Mouse (Mus musculus) liver, embryonic 12.5 days (tissue): Measurements from ENCODE around the gene Atp7b. TPM values are rescaled to one million over a fixed set of nuclear protein-coding genes. Genes with fewer than 3 reads are reported as not detected.
A peak's percentile ranks its signal among the peaks of the same experiment; 100 is the strongest.

Experiments
- ATAC-seq: fragments of 200-750 bp; cut with Nextera tagmentation; 2 replicates; pipeline ENCODE4 v1.8.0; 2017; ENCODE audit warnings: moderate number of reproducible peaks, mild to moderate bottlenecking, moderate library complexity
- H3K27ac ChIP-seq: fragments of 300-500 bp; sonication (generic); 2 replicates; pipeline ENCODE4 v1.5.1; 2016; ENCODE audit warnings: mild to moderate bottlenecking
- H3K27me3 ChIP-seq: fragments of 300-500 bp; sonication (generic); replicated peaks from 2 replicates; pipeline ENCODE4 v1.6.1; 2016; ENCODE audit warnings: mild to moderate bottlenecking, moderate library complexity
- H3K36me3 ChIP-seq: fragments of 300-500 bp; sonication (generic); 2 replicates; pipeline ENCODE4 v1.6.1; 2016; ENCODE audit warnings: mild to moderate bottlenecking, moderate library complexity
- H3K4me1 ChIP-seq: fragments of 300-500 bp; sonication (generic); 2 replicates; pipeline ENCODE4 v1.6.1; 2016
- H3K4me2 ChIP-seq: fragments of 300-500 bp; sonication (generic); 2 replicates; pipeline ENCODE4 v1.6.1; 2016; ENCODE audit warnings: mild to moderate bottlenecking, moderate library complexity
- H3K4me3 ChIP-seq: fragments of 300-500 bp; sonication (generic); 2 replicates; pipeline ENCODE4 v1.5.1; 2016; ENCODE audit warnings: mild to moderate bottlenecking, moderate library complexity
- H3K9ac ChIP-seq: fragments of 300-500 bp; sonication (generic); 2 replicates; pipeline ENCODE4 v1.6.1; 2016; ENCODE audit warnings: mild to moderate bottlenecking, moderate library complexity
- H3K9me3 ChIP-seq: fragments of 300-500 bp; sonication (generic); replicated peaks from 2 replicates; pipeline ENCODE4 v1.6.1; 2016; ENCODE audit warnings: mild to moderate bottlenecking, moderate library complexity
- WGBS: fragments of 180-500 bp; shearing (Covaris S2); methylation state at CpG from one replicate; pipeline ENCODE4 v1.1.7; 2016; ENCODE audit not compliant: insufficient replicate concordance; 5-methylcytosine and 5-hydroxymethylcytosine counted together
- polyA plus RNA-seq: library from polyadenylated mRNA; unstranded; fragments of >200 nt; fragmentation: Nextera tagmentation; extraction: Ambion mirVana; gene quantifications from 2 replicates; pipeline ENCODE4 v1.2.1, GENCODE M21; 2016

The Atp7b gene
- polyA plus RNA-seq, 1 experiment from 2014 or later = 14.3 TPM

- ATAC-seq = no peak
- 58% methylated on average over 7 of the region's 7 CpGs for WGBS
- H3K36me3 ChIP-seq = peaks cover 88% of the 10 kb centered on the region
Measured at GRCm38 (mm10) chr8:22022244-22022643, 37.9 kb downstream of the Atp7b start.

GRCm38 (mm10) chr8:22019498-22019897 lies 40.6 kb downstream of the Atp7b start:
- H3K27me3 ChIP-seq = no peaks in the 10 kb centered on the region

More at GRCm38 (mm10) chr8:22022244-22022643, 37.9 kb downstream of the Atp7b start:
- Histone ChIP-seq H3K9me3 (no peaks in the 10 kb centered on the region), H3K27ac (no peak overlapping the region), H3K4me1 (no peaks in the 10 kb centered on the region), H3K9ac (no peak overlapping the region), H3K27me3 (no peaks in the 10 kb centered on the region), H3K4me3 (no peak overlapping the region), H3K4me2 (no peak overlapping the region)

GRCm38 (mm10) chr8:22017731-22018130 lies 42.4 kb downstream of the Atp7b start:
- Histone ChIP-seq H3K27ac (no peak overlapping the region), H3K9ac (no peak overlapping the region), H3K4me3 (no peak overlapping the region), H3K27me3 (no peaks in the 10 kb centered on the region), H3K4me1 (no peaks in the 10 kb centered on the region), H3K4me2 (no peak overlapping the region), H3K36me3 (peaks cover 99% of the 10 kb centered on the region), H3K9me3 (no peaks in the 10 kb centered on the region)
- 77% methylated on average over 7 of the region's 7 CpGs for WGBS
- no peak for ATAC-seq

More at GRCm38 (mm10) chr8:22019498-22019897, 40.6 kb downstream of the Atp7b start:
- Histone ChIP-seq H3K9ac (no peak overlapping the region), H3K4me1 (no peaks in the 10 kb centered on the region), H3K4me3 (no peak overlapping the region), H3K9me3 (no peaks in the 10 kb centered on the region), H3K36me3 (peaks cover 92% of the 10 kb centered on the region), H3K4me2 (no peak overlapping the region), H3K27ac (no peak overlapping the region)
- WGBS = 76% methylated on average over 5 of the region's 5 CpGs
- no peak for ATAC-seq

GRCm38 (mm10) chr8:22013034-22013707 lies 46.9 kb downstream of the Atp7b start:
- Histone ChIP-seq H3K27me3 (no peaks in the 10 kb centered on the region), H3K9me3 (no peaks in the 10 kb centered on the region), H3K4me2 (no peak overlapping the region), H3K27ac (no peak overlapping the region), H3K4me3 (no peak overlapping the region), H3K9ac (no peak overlapping the region), H3K36me3 (peaks cover 97% of the 10 kb centered on the region), H3K4me1 (no peaks in the 10 kb centered on the region)
- 74% methylated on average over 24 of the region's 24 CpGs for WGBS
- no peak for ATAC-seq

GRCm38 (mm10) chr8:22009403-22009802 lies 50.7 kb downstream of the Atp7b start:
- H3K27me3 ChIP-seq = no peaks in the 10 kb centered on the region
- WGBS = 58% methylated on average over 3 of the region's 3 CpGs
- ATAC-seq = no peak
- no peak overlapping the region for H3K27ac ChIP-seq
- H3K9me3 ChIP-seq = no peaks in the 10 kb centered on the region
- H3K4me1 ChIP-seq = no peaks in the 10 kb centered on the region
- H3K4me2 ChIP-seq = no peak overlapping the region
- peaks cover 95% of the 10 kb centered on the region for H3K36me3 ChIP-seq
- H3K4me3 ChIP-seq = no peak overlapping the region
- H3K9ac ChIP-seq = no peak overlapping the region

GRCm38 (mm10) chr8:22006423-22006822 lies 53.7 kb downstream of the Atp7b start:
- ATAC-seq = no peak
- H3K27me3 ChIP-seq = no peaks in the 10 kb centered on the region
- H3K27ac ChIP-seq = no peak overlapping the region
- no peaks in the 10 kb centered on the region for H3K9me3 ChIP-seq
- H3K36me3 ChIP-seq = peaks cover 95% of the 10 kb centered on the region
- H3K4me2 ChIP-seq = no peak overlapping the region
- H3K4me1 ChIP-seq = no peaks in the 10 kb centered on the region
- no peak overlapping the region for H3K4me3 ChIP-seq
- 72% methylated on average over 6 of the region's 6 CpGs for WGBS
- H3K9ac ChIP-seq = no peak overlapping the region

GRCm38 (mm10) chr8:22004750-22005522 lies 55.2 kb downstream of the Atp7b start:
- H3K36me3 ChIP-seq = peaks cover 95% of the 10 kb centered on the region
- peak; percentile 54; the same call in 1 of the 2 replicates for ATAC-seq

GRCm38 (mm10) chr8:21995181-21995580 lies 64.9 kb downstream of the Atp7b start:
- peaks cover 94% of the 10 kb centered on the region for H3K36me3 ChIP-seq
- no peak overlapping the region for H3K4me2 ChIP-seq
- no peaks in the 10 kb centered on the region for H3K9me3 ChIP-seq
- 44% methylated on average over 3 of the region's 3 CpGs for WGBS
- H3K27me3 ChIP-seq = no peaks in the 10 kb centered on the region
- no peak overlapping the region for H3K9ac ChIP-seq
- H3K4me1 ChIP-seq = no peaks in the 10 kb centered on the region
- no peak for ATAC-seq
- no peak overlapping the region for H3K27ac ChIP-seq
- H3K4me3 ChIP-seq = no peak overlapping the region

More at GRCm38 (mm10) chr8:22004750-22005522, 55.2 kb downstream of the Atp7b start:
- Histone ChIP-seq H3K9ac (no peak overlapping the region), H3K27ac (no peak overlapping the region), H3K4me2 (no peak overlapping the region), H3K9me3 (no peaks in the 10 kb centered on the region), H3K27me3 (no peaks in the 10 kb centered on the region), H3K4me1 (no peaks in the 10 kb centered on the region), H3K4me3 (no peak overlapping the region)
- 75% methylated on average over 14 of the region's 14 CpGs for WGBS

GRCm38 (mm10) chr8:21992184-21992583 lies 67.9 kb downstream of the Atp7b start:
- Histone ChIP-seq H3K4me1 (no peaks in the 10 kb centered on the region), H3K4me2 (no peak overlapping the region), H3K9me3 (no peaks in the 10 kb centered on the region), H3K36me3 (peaks cover 74% of the 10 kb centered on the region), H3K4me3 (no peak overlapping the region), H3K27me3 (no peaks in the 10 kb centered on the region), H3K9ac (no peak overlapping the region), H3K27ac (no peak overlapping the region)
- 0 out of 2 replicates have a peak, but pooled peaks have one; percentile 32 for ATAC-seq
- WGBS = 29% methylated on average over 6 of the region's 6 CpGs

GRCm38 (mm10) chr8:21981664-21982337 lies 78.3 kb downstream of the Atp7b start:
- no peaks in the 10 kb centered on the region for H3K9me3 ChIP-seq
- 59% methylated on average over 8 of the region's 8 CpGs for WGBS
- no peak overlapping the region for H3K4me3 ChIP-seq
- no peak for ATAC-seq
- no peak overlapping the region for H3K4me2 ChIP-seq
- H3K9ac ChIP-seq = no peak overlapping the region
- H3K27ac ChIP-seq = no peak overlapping the region
- no peaks in the 10 kb centered on the region for H3K27me3 ChIP-seq
- no peaks in the 10 kb centered on the region for H3K36me3 ChIP-seq
- H3K4me1 ChIP-seq = no peaks in the 10 kb centered on the region

GRCm38 (mm10) chr8:21978193-21978592 lies 81.9 kb downstream of the Atp7b start:
- no peaks in the 10 kb centered on the region for H3K4me1 ChIP-seq
- no peak overlapping the region for H3K27ac ChIP-seq
- H3K9me3 ChIP-seq = no peaks in the 10 kb centered on the region
- no peaks in the 10 kb centered on the region for H3K27me3 ChIP-seq
- no peaks in the 10 kb centered on the region for H3K36me3 ChIP-seq
- H3K4me2 ChIP-seq = no peak overlapping the region
- WGBS = 44% methylated on average over 4 of the region's 4 CpGs
- ATAC-seq = no peak
- no peak overlapping the region for H3K4me3 ChIP-seq
- no peak overlapping the region for H3K9ac ChIP-seq

GRCm38 (mm10) chr8:21969475-21969874 lies 90.6 kb downstream of the Atp7b start, which contains the start of gene Ccdc70:
Ccdc70 (plus strand) TSS chr8:21969775.
- Histone ChIP-seq H3K4me2 (no peak within 1 kb of the TSS), H3K9me3 (no peaks in the 10 kb centered on the region), H3K9ac (no peak within 1 kb of the TSS), H3K4me3 (no peak within 1 kb of the TSS), H3K27ac (no peak within 1 kb of the TSS), H3K27me3 (no peaks in the 10 kb centered on the region), H3K4me1 (no peaks in the 10 kb centered on the region), H3K36me3 (no peaks in the 10 kb centered on the region)
- ATAC-seq = no peak
- WGBS = 76% methylated on average over 3 of the region's 3 CpGs
